Mouse (Mus musculus) splenic B cell, adult 2 months (primary cell): ENCODE results near the gene Spns2.
"Not testable (repeated sequence)": the region's sequence is repeated elsewhere in the genome, so short reads cannot be mapped to it uniquely, and the experiment has no call there.

Experiments
- DNase-seq: peaks from one replicate; pipeline ENCODE4 v3.0.0-alpha.2; 2011; ENCODE audit warnings: low read depth, low spot score
- H3K27me3 ChIP-seq: 2 replicates; pipeline ENCODE4 v1.6.1; 2012; ENCODE audit warnings: mild to moderate bottlenecking, low read length, moderate library complexity, mixed read lengths; ENCODE audit not compliant: control insufficient read depth, poor library complexity, insufficient read depth, severe bottlenecking
- H3K36me3 ChIP-seq: 2 replicates; pipeline ENCODE4 v1.6.1; 2012; ENCODE audit warnings: mild to moderate bottlenecking, low read length, moderate library complexity, mixed read lengths; ENCODE audit not compliant: control insufficient read depth, poor library complexity, insufficient read depth, severe bottlenecking

Spns2 gene

DNA sequence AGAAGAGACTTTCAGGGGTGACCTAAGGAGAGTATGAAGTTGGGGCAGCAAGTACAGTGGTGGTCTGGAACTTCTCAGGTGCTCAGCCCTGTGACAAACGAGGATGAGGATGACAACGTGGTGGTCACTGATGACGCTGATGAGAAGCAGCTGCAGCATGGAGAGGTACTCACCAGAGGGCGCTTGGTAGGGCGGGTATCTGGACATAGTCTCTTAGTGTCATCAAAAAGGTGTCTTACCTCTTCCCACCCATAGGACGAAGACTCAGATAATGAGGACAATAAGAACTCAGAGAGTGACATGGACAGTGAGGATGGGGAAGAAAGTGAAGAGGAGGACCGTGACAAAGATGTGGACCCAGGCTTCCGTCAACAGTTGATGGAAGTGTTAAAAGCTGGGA is 42.2 kb downstream of the Spns2 start:
- peak; percentile 31 for DNase-seq
- Histone ChIP-seq H3K36me3 (peaks cover 33% of the 10 kb centered on the region), H3K27me3 (no peaks in the 10 kb centered on the region)

- no peaks in the 10 kb centered on the region for H3K27me3 ChIP-seq
- H3K36me3 ChIP-seq = peaks cover 30% of the 10 kb centered on the region
- DNase-seq = peak; percentile 85
Measured at GRCm38 (mm10) chr11:72446311-72447105, 43.2 kb downstream of the Spns2 start.

DNA sequence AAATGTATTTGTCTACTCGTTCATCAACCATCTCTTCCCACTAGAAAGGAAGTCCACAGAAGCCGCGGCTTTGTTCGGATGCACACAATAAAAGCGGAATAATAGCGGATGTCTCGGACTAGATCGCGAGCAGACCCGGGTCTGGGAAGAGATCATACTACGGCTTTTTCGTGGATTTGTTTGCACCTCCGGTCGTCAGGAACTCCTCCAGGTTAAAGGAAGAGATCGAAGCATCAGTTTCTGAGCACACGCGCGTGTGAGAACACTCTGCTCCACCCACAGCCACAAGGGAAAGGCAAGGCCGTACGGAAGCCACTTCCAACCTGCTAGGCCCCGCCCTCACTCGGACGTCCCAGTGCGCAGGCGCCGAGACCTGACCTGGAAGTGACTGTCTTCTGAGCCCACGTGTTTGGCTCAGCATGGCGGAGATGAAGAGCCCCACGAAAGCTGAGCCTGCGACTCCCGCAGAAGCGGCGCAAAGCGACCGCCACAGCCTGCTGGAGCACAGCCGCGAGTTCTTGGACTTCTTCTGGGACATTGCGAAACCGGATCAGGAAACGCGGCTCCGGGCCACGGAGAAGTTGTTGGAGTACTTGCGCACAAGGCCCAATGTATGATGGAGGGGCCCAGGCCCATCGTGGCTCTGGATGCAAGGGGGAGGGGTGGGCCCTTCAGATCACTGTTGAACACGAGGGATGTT is 48.6 kb downstream of the Spns2 start, which contains the start of gene Mybbp1a:
TSS of gene Mybbp1a (plus strand) at position 391 of the 700 bp plus-strand sequence.
- DNase-seq = peak; percentile 97
- no peaks in the 10 kb centered on the region for H3K27me3 ChIP-seq
- peaks cover 14% of the 10 kb centered on the region for H3K36me3 ChIP-seq

DNA sequence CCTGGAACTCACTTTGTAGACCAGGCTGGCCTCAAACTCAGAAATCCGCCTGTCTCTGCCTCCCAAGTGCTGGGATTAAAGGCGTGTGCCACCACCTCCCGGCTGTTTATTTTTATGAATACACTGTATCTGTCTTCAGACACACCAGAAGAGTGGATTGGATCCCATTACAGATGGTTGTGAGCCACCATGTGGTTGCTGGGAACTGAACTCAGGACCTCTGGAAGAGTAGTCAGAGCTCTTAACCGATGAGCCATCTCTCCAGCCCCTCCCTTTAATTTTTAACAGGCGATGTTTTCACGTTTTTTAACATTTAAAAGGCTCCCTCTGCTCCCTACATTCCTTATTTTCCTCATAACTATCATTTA is 49.1 kb downstream of the Spns2 start:
- H3K27me3 ChIP-seq, DNase-seq: not testable (repeated sequence)
- peaks cover 13% of the 10 kb centered on the region for H3K36me3 ChIP-seq

- no peak for DNase-seq
- no peaks in the 10 kb centered on the region for H3K27me3 ChIP-seq
- peaks cover 5% of the 10 kb centered on the region; the same call in 1 of the 2 replicates for H3K36me3 ChIP-seq
Measured at GRCm38 (mm10) chr11:72438411-72438810, 51.3 kb downstream of the Spns2 start.

GRCm38 (mm10) chr11:72436756-72437650 is 52.7 kb downstream of the Spns2 start:
- DNase-seq = no peak
- Histone ChIP-seq H3K27me3 (no peaks in the 10 kb centered on the region), H3K36me3 (no peaks in the 10 kb centered on the region)

GRCm38 (mm10) chr11:72436271-72436670 is 53.4 kb downstream of the Spns2 start:
- DNase-seq = no peak
- H3K36me3 ChIP-seq = no peaks in the 10 kb centered on the region

DNA sequence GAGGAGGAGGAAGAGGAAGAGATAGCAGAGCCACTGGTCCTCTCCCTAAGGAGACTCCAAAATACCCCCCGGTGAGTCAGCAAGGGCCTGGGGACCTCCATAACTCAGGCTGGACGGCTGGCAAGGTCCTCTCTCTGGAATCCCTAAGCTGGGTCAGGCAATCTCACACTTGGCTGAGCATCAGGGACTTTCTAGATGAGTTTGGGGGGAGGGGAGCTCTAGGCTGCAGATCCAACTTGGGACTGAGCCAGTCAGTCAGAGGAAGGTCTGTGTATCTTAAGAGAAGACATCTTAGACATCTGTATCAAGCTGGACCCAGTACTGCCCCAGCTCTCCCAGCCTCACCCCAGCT is 54.0 kb downstream of the Spns2 start:
- no peaks in the 10 kb centered on the region for H3K27me3 ChIP-seq
- no peak for DNase-seq
- no peaks in the 10 kb centered on the region for H3K36me3 ChIP-seq

More at GRCm38 (mm10) chr11:72436271-72436670, 53.4 kb downstream of the Spns2 start:
- H3K27me3 ChIP-seq = no peaks in the 10 kb centered on the region

- no peaks in the 10 kb centered on the region for H3K27me3 ChIP-seq
- H3K36me3 ChIP-seq = no peaks in the 10 kb centered on the region
- DNase-seq = no peak
Measured at GRCm38 (mm10) chr11:72434963-72435693, 54.6 kb downstream of the Spns2 start, which contains the start of gene Ggt6. TSS of gene Ggt6 (plus strand) at chr11:72435526.

DNA sequence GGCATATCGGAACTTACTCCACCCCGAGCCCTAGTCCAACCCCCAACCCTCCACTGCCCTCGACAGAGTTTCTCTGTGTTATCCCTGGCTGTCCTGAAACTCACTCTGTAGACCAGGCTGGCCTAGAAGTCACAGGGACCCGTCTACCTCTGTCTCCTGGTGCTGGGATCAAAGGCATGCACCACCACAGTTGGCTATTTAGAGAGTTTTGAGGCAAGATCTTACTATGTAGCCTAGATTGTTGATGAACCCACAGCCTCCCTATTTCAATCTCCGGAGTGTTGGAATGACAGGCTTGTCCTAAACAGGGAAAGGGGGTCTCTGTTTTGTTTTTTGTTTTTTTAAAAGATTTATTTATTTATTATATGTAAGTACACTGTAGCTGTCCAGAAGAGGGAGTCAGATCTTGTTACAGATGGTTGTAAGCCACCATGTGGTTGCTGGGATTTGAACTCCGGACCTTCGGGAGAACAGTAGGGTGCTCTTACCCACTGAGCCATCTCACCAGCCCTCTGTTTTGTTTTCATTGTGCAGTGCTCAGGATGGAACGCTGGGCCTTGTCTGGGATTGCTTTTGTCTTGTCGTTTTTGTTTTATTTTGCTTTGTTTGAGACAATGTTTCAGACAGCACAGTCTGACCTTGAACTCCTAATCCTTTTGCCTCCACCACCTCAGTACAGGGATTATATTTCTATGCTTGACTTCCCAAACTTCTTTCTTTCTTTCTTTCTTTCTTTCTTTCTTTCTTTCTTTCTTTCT is 59.2 kb downstream of the Spns2 start:
- not testable (repeated sequence) for H3K27me3 ChIP-seq, DNase-seq, H3K36me3 ChIP-seq

DNA sequence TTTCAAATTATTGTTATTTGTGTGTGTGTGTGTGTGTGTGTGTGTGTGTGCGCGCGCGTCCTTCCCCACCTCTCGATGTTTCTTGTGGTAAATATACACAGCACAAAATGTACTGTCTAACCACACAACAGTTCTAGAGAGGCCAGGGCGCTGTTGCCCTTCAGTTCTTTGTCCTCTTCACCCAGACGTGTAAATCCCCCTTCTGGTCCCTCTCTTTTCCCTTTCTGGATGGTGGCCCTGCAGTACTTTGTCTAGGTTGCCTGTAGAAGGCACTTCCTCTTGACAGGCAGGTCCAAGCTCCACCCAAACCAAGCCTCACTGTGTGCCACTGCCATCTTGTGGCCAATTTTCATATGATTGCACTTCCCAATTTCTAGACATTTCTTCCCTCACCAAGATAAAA is 60.4 kb downstream of the Spns2 start:
- no peaks in the 10 kb centered on the region for H3K27me3 ChIP-seq
- peak; percentile 91 for DNase-seq
- no peaks in the 10 kb centered on the region for H3K36me3 ChIP-seq

DNA sequence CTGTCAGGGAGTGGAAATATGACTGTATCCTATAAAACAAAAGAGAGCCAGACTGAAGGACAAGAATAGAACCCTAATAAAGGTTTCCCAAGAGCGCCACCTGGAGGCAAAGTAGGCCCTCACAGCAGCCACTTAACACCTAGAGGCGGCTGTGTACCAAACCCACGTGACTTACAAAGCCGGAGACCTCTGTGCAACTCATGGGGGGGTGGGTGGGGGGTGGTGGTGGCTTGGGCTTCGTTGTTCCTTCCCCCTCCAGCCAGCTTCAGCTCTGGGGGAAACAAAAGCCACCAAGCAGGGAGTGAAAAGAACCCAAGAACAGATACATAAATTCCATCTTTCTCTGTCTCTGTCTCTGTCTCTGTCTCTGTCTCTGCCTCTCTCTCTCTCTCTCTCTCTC is 61.0 kb downstream of the Spns2 start:
- no peaks in the 10 kb centered on the region for H3K27me3 ChIP-seq
- H3K36me3 ChIP-seq = no peaks in the 10 kb centered on the region
- DNase-seq = peak; percentile 88

DNA sequence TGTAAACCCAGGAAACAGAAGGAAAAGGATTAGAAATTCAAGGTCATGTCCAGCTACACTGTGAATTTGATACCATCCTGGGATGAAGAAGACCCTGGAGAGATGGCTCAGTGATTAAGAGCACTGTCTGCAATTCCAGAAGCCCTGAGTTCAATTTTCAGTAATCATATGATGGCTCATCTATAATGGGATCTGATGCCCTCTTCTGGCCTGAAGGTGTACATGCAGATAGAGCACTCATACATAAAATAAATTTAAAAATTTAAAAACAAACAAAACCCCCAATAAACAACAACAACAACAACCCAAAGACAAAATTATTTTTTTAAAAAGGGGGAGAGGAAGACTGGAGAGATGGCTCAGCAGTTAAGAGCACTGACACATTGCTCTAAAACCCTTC is 62.8 kb downstream of the Spns2 start:
- DNase-seq = peak; percentile 41
- no peaks in the 10 kb centered on the region for H3K36me3 ChIP-seq

More for the DNA sequence above, 62.8 kb downstream of the Spns2 start:
- H3K27me3 ChIP-seq = no peaks in the 10 kb centered on the region
